Mouse (Mus musculus): ENCODE measurements around the gene Smim17.
"Not testable (repeated sequence)": the region's sequence is repeated elsewhere in the genome, so short reads cannot be mapped to it uniquely, and the experiment has no call there.

The Smim17 gene

GRCm38 (mm10) chr7:6415442-6415787, 16.9 kb downstream of the Smim17 start:
- no peak for DNase-seq (ENCODE audit: low spot score)

GRCm38 (mm10) chr7:6419894-6420293, 21.4 kb downstream of the Smim17 start:
- no peak for DNase-seq (ENCODE audit: low spot score)

DNA sequence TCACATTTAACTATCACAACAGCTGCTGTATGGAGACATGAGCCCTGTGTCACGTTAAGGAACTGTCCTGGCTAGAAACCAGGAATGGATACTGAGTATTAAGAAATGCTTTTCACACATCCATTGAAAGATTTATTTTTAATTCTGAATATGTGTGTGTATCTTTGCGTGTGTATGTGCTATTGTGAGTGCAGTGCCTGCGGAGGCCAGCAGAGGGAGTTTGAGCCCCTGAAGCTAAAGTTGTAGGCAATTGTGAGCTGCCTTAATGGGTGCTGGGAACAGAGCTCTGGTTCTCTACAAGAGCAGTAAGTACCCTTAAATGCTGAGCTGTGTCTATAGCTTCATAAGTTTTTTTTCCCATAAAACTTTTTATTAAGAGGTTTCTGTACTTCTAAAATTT, 30.9 kb downstream of the Smim17 start:
- no peak for DNase-seq (ENCODE audit: low spot score)

- no peak for DNase-seq (ENCODE audit: low spot score)
These were observed 31.8 kb downstream of the Smim17 start for GRCm38 (mm10) chr7:6430342-6430741.

DNA sequence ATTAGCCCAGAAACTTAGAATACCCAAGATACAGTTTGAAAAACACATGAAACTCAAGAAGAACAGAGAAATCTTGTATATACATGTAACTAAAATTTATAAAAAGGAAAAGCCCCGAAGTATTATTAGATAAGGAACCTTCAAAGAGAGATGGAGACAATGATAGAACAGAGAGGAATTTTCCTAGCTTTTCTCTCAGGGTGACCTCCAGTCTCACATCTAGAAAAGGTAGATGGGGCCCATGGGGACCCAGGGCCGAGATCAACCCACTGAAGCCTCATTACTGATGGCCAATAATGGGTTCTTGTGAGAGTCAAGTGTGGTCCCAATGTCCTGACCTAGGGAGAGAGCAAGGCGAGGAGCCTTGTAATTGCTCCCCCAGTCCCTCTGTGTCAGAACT, 39.9 kb downstream of the Smim17 start, which contains the start of gene Olfr1344:
TSS of gene Olfr1344 (plus strand) at position 301 of the 400 bp plus-strand sequence.
- no peak for DNase-seq (ENCODE audit: low spot score)

DNA sequence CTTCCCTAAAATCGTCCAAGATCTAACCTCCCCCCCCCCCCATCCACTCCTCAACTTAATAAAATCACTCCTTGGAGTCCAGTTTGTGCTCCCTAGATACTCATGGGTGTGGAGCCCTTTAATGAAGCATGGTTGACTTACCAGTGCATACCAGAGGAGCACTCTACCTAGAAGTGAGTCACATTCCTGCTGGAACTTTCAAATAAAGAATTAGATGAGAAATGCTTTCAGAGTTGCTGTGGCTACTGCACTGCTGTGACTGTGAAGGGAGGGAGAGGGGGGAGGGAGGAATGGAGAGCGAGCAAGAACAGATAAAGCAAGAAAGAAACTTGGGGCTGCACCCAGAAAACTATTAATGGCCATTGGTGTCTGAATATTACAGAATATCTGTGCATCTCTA, 42.7 kb downstream of the Smim17 start:
- no peak for DNase-seq (ENCODE audit: low spot score)

DNA sequence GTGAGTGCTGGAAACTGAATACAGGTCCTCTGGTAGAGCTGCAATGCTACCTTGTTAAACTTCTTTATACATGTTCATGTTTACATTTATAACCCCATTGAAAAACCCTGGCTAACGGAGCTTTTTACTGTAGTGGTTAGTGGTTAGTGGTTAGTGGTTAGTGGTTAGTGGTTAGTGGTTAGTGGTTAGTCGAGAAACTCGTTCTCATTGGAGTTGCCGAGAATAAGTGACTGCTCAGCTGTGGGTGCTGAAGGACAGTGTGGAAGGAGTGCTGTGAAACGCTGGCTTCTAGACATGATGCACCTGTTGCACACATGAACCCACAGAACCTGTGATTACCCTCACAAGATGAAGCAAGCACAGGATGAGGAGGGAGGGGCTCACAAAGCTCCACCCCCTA, 49.3 kb downstream of the Smim17 start:
- DNase-seq (ENCODE audit: low spot score): no peak

DNA sequence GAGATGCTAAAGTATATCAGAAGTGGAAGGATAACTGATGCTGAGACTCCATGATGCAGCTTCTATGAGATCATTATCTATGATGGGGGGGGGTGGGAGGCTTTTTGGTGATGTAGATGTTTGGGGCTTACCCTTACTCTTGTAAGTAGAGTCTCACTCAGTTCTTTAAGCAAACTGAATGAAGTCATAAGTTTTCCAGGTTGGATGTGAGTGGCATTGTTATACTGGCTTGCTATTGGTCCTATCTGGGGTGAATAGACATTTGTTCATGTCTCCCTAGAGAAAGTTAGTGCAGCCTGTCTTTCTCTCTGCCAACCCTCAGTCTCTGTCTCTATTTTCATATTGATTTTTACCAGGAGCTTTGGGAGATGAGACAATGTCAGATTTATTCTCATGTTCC, 57.4 kb downstream of the Smim17 start, which contains the start of gene Olfr1336:
TSS of gene Olfr1336 (plus strand) at position 301 of the 400 bp plus-strand sequence.
- DNase-seq (ENCODE audit: low spot score): no peak

GRCm38 (mm10) chr7:6456399-6456798, 57.9 kb downstream of the Smim17 start:
- DNase-seq (ENCODE audit: low spot score): no peak

- DNase-seq (ENCODE audit: low spot score): no peak
These were observed 68.4 kb downstream of the Smim17 start, which contains the start of gene Olfr1346 for GRCm38 (mm10) chr7:6466951-6467350. TSS of gene Olfr1346 (plus strand) at chr7:6467101.

GRCm38 (mm10) chr7:6477633-6478032, 79.1 kb downstream of the Smim17 start:
- DNase-seq (ENCODE audit: low spot score): not testable (repeated sequence)

Measured in ovary, postnatal 10 days (tissue).